Mouse (Mus musculus) gastrocnemius, adult 2 months (tissue): ENCODE results near the gene Rmdn3. TPM values are rescaled to one million over a fixed set of nuclear protein-coding genes. Genes with fewer than 3 reads are reported as not detected.
A peak's percentile ranks its signal among the peaks of the same experiment; 100 is the strongest.

ENCODE experiments used
- DNase-seq: peaks from one replicate; pipeline ENCODE4 v3.0.0; 2022
- H3K27ac ChIP-seq: fragments of 200-600 bp; 2 replicates; pipeline ENCODE4 v1.8.1; 2022; ENCODE audit warnings: mild to moderate bottlenecking
- H3K4me3 ChIP-seq: fragments of 200-600 bp; 2 replicates; pipeline ENCODE4 v1.8.1; 2022; ENCODE audit warnings: mild to moderate bottlenecking, moderate library complexity
- CTCF ChIP-seq: fragments of 200-600 bp; IDR thresholded peaks from 2 replicates; pipeline ENCODE4 v1.8.1; 2022; ENCODE audit warnings: antibody characterized with exemption, mild to moderate bottlenecking, moderate library complexity
- intact Hi-C: fragments of 180-260 bp; cut with DNase I; formaldehyde crosslinking; loops from one replicate; pipeline ENCODE4 v1.15.1; 2025
- total RNA-seq, 2 experiments: library from RNA; stranded (reverse); gene quantifications; 2 replicates each; pipeline ENCODE4 v1.2.3; 2021

Rmdn3 gene
- total RNA-seq, 2 experiments from 2014 or later, result 5.6 to 5.8 TPM

DNA sequence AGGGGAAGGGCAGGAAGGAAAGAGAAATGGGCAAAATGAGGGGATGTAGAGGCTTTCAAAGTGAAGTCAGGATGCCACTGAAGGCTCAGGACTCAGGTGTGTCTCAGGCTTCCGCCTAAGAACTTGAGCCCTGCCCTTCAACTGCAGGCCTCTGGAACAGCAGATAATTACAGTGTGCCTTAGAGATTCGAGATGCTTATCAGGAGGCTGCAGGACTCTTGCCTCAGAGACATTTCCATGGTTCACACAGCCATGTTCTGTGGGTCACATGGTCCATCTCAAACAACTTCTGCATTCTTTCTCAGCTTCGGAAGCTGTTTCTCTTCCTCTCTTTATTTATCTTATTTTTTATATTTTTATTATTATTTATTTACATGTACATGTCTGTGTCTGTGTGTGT, 6.3 kb upstream of the Rmdn3 start:
- Histone ChIP-seq H3K4me3 (no peak overlapping the region), H3K27ac (no peak overlapping the region)
- intact Hi-C loops, result no loop called here
- TF ChIP-seq CTCF, result no peak
- no peak for DNase-seq

DNA sequence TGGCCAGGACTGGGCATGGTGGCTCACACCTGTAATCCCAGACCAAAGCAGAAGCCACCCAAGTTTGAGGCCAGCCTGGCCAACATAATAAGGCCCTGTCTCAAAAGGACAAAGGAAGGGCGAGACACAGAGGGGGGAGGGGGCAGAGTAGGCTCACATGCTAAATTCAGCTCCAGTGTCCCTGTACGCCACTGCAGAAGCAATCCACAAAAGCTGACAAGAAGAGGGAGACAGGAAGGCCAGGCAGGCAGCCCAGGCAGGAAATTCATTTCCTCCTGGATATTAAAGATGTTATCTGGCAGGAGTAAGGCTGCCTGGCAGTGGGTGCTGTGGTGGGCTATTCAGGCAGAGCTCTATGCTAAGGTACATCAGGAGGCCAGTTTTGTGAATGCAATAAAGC, 4.4 kb upstream of the Rmdn3 start:
- intact Hi-C loops, result no loop called here
- DNase-seq, result no peak

DNA sequence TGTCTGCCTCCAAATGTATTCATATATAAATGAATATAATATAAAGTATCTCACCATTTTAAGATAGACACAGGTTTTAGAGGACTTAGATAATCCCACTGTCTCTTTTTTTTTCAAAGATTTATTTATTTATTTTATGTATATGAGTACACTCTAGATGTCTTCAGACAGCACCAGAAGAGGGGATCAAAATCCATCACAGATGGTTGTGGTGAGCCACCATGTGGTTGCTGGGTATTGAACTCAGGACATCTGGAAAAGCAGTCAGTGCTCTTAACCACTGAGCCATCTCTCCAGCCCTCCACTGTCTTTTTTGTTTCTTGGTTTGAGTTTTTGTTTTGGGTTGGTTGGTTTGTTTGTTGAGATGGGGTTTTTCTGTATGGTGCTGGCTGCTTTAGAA, 1.0 kb upstream of the Rmdn3 start:
- no peak for TF ChIP-seq CTCF
- H3K4me3 ChIP-seq, result no peak overlapping the region
- intact Hi-C loops, result no loop called here

More for the DNA sequence above, 4.4 kb upstream of the Rmdn3 start:
- TF ChIP-seq CTCF, result no peak
- Histone ChIP-seq H3K27ac (no peak overlapping the region), H3K4me3 (no peak overlapping the region)

DNA sequence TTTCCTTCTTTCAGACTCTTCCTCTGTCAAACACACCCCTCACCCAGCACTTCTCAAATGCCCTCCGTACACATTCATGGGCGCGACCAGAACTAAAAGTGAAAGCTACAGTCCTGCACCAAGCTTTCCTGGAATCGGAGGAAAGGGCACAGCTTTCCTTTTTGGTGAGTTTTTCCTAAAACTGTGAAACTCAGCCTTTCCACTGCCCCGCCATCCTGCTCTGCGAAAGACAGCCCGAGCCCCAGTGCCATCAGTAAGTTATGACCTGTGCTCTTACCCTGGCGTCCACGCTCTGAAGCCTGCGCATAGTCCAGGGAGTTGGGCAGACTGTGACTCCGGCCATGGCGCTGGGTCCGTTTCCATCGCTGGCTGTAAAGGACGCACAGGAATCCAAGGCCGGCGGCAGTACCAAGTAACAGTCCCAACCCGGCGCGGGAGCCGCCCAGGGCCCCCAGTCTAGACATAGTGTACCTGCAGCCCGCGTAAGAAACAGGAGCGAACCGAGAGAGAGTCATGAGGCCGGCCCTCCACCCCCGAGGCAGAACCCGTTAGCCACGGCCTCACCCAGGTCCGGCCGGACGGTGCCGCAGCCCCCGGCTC, 653 bp downstream of the Rmdn3 start:
- intact Hi-C loops, result no loop called here
- Histone ChIP-seq H3K27ac (peak overlapping the region; percentile 91), H3K4me3 (peak overlapping the region; percentile 89)
- DNase-seq, result no peak
- no peak for TF ChIP-seq CTCF

More for the DNA sequence above, 1.0 kb upstream of the Rmdn3 start:
- DNase-seq, result no peak
- no peak overlapping the region for H3K27ac ChIP-seq

DNA sequence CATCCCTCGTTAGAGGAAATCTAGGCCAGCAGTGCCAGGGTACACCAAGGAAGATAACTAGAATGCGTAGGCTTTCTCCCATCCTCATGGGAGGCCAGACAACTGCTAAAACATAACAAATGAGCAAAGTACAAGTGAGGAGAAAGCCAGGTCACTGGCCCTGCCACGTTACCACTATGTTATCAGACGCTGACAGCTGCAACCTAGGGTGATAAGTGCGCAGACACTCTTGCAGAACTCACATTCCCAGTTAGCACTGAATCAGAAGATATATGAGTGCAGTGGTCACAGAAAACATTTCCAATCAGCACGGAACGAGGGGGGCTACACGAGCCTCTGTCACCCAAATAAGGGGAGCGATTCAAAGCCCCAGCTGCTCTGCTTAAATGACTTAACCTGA, 1.4 kb downstream of the Rmdn3 start:
- no peak for TF ChIP-seq CTCF
- intact Hi-C loops, result no loop called here
- no peak overlapping the region for H3K27ac ChIP-seq

DNA sequence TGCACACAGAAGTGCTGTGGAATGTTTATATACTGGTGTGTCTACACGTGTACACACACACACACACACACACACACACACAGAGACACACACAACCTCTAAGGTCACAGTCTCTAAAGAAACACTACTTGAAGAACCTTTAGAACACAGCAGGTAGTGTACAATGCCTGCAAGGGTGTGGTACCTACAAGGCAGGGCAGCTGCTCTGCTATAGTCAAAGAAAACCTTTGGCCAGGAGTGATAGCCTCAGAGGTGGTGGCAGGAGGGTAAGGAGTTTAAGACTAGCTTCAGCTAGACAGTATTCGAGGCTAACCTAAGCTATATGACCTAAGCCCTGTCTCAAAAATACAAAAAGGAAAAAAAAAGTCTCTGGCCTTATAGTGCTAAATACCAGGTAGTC, 2.2 kb downstream of the Rmdn3 start:
- DNase-seq, result no peak
- no peak overlapping the region for H3K4me3 ChIP-seq
- H3K27ac ChIP-seq, result no peak overlapping the region
- TF ChIP-seq CTCF, result no peak
- intact Hi-C loops, result no loop called here

More for the DNA sequence above, 1.4 kb downstream of the Rmdn3 start:
- peak overlapping the region; percentile 89 for H3K4me3 ChIP-seq
- DNase-seq, result no peak

DNA sequence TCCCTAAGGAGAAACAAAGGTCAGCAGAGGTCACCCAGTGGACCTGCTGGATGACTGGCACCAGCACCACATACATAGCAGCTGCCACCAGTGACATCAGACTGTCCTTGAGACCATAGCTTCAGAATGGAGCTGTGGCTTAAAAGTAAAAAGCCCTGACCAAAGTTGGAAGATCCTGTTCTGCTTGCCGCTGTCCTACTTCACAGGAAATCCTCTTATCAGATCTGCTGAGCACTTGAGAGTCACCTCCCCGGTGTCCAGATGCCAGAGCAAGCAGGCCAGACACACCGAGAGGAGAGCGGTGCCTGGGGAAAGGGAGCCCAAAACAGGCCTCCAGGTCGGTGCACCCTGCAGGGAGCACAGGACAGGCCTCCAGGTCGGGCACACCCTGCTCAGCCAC, 4.6 kb downstream of the Rmdn3 start:
- no peak overlapping the region for H3K27ac ChIP-seq
- no peak for DNase-seq
- intact Hi-C loops, result no loop called here
- TF ChIP-seq CTCF, result no peak
- H3K4me3 ChIP-seq, result no peak overlapping the region

DNA sequence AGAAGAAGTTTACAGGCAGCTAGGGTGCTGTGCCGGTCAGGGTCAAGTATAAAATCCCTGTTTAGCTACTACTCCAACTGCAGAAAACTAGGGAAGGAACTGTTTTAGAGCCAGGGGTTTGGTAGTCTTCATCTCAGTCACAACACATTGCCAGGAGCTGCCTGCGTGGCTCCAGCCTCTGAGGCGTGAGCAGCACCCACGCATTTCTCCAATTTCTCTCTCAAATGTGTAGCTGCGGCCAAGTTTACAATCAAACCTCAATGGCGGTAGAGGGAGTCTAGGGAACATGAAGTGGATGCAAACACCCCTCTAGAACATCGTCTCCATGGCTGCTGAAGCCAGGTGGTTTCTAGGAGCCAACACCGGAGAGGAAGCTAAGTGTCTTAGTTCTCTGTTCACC, 9.1 kb downstream of the Rmdn3 start:
- intact Hi-C loops, result no loop called here
- DNase-seq, result no peak
- no peak for TF ChIP-seq CTCF
- no peak overlapping the region for H3K4me3 ChIP-seq
- no peak overlapping the region for H3K27ac ChIP-seq

DNA sequence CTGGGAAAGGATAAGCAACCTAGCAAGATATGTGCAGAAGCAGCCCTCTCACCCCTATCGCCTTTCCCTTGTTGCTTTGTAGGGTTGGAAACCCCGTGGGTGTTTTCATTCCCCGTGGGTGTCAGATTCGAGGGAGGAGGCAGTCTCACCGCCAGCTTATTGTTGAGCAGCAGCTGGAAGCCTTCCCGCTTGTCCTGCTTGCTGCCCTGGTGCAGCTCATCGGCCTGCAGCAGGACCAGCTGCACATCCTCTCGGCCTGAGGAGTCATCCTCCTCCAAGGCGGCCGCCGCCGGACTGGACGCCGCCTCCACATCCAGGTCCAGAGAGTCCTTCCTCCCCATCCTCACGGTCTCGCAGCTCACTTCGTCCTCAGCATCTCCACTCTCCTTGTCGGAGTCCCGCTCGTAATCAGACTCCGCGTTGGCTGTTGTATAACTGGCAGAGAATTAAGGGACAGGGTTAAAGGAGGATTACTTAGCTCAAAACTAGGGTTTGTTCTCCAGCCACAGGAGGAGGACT, 9.6 kb downstream of the Rmdn3 start:
- no peak for TF ChIP-seq CTCF
- no peak overlapping the region for H3K27ac ChIP-seq
- no peak for DNase-seq
- H3K4me3 ChIP-seq, result no peak overlapping the region
- intact Hi-C loops, result no loop called here

DNA sequence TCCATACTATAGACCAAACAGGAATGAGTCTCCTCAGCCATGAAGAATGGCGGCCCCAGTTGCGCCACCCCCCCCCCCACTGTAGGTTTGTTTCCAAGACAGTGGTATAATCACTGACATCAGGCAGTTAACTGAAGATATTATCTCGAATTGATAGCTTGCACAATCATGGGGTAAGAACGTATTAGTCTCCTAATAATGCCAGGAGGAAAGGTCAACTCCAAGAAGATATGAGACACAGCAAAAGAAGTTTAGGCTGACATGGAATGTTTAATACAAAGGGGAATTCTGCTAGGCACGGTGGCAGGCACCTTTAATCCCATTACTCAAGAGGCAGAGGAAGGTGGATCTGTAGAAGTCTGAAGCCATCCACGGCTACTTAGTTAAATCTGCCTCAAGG, 10.4 kb downstream of the Rmdn3 start:
- intact Hi-C loops, result no loop called here
- H3K4me3 ChIP-seq, result no peak overlapping the region
- H3K27ac ChIP-seq, result no peak overlapping the region
- TF ChIP-seq CTCF, result no peak
- no peak for DNase-seq

DNA sequence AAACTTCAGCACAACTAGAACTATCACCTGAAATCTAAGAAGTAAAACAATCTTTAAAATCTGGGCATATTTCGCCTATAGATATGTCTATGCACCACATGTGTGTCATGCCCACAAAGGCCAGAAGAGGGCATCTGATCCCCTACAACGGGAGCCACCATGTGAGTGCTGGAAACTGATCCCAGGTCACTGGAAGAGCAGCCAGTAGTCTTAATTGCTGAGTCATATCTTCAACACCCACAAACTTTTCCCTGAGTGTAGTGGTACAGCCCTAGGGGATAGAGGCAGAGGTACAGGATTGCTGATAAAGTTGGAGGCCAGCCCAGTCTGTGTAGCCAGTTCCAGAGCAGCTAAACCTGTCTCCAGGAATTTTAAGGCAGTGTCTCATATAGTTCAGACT, 11.6 kb downstream of the Rmdn3 start:
- Histone ChIP-seq H3K27ac (no peak overlapping the region), H3K4me3 (no peak overlapping the region)
- no peak for DNase-seq
- intact Hi-C loops, result no loop called here
- TF ChIP-seq CTCF, result peak; percentile 39; the same call in 1 of the 2 replicates

DNA sequence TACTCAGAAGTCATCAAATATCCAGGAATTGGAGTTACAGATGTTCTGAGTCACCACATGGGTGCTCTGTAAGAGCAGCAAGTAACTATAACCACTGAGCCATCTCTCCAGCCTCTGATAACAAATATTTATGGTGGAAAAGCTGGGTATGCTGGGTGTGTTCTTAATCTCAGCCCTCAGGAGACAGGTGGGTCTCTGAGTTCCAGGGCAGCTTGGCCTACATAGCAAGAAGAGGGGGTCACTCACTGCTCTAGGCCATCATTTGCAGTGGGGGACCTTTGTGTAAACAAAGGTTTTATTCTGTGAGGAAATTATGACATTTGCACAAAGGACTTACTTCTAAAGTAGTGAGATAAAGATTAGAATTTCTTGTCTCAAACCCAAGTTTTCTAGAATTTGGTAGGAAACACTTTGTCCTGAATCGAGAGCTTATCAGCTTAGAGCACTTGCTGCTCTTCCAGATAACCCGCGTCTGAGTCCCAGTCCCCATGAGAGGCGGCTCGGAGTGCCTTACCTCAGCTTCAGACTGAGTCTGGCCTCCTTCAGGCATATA, 20.4 kb downstream of the Rmdn3 start:
- TF ChIP-seq CTCF, result no peak
- intact Hi-C loops, result no loop called here
- Histone ChIP-seq H3K27ac (no peak overlapping the region), H3K4me3 (no peak overlapping the region)
- no peak for DNase-seq

DNA sequence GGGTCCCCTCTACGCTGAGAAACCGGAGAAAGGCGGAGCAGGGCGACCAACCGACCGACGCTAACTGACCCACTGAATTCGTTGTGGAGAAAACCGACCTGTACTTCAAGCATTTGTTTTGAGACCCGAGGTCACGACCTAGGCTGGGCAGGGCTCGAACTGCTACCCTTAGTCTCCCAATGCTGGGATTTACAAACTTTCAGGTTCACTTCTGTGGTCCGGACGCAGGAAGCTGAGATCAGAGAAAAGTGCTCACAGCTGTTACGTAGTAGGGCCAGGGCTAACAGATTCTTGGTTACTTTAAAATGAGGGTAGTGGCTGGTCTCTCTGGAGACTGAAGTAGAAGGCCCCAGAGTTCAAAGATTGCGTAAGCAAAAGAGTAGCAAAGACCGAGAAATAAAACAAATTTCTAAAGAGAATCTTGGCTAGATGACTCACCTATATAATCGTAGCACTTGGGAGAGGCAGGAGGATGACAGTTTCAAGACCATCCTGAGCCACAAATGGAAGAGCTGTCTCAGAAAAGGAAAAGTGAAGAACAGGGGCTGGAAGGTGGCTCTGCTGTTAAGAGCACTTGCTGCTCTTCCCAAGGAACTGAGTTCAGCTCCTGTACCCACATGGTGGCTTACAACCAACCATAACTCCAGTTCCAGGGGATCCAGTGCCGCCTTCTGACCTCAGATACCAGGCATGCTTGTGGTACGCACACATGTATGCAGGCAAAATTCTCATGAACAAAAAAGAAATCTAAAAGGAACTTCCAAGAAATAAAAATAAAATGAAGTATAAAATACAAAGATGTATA, 43.5 kb downstream of the Rmdn3 start:
- no peak for DNase-seq
- intact Hi-C loops, result loop anchor here (5.0 kb wide), 1 partner anchor 66 kb away; the partner anchor contains the start of gene Knl1
- Histone ChIP-seq H3K27ac (peak overlapping the region; percentile 96; the same call in 1 of the 2 replicates), H3K4me3 (peak overlapping the region; percentile 85)
- TF ChIP-seq CTCF, result no peak
